Mouse (Mus musculus): ENCODE measurements around the gene Lrrc45.

Gene Lrrc45

DNA sequence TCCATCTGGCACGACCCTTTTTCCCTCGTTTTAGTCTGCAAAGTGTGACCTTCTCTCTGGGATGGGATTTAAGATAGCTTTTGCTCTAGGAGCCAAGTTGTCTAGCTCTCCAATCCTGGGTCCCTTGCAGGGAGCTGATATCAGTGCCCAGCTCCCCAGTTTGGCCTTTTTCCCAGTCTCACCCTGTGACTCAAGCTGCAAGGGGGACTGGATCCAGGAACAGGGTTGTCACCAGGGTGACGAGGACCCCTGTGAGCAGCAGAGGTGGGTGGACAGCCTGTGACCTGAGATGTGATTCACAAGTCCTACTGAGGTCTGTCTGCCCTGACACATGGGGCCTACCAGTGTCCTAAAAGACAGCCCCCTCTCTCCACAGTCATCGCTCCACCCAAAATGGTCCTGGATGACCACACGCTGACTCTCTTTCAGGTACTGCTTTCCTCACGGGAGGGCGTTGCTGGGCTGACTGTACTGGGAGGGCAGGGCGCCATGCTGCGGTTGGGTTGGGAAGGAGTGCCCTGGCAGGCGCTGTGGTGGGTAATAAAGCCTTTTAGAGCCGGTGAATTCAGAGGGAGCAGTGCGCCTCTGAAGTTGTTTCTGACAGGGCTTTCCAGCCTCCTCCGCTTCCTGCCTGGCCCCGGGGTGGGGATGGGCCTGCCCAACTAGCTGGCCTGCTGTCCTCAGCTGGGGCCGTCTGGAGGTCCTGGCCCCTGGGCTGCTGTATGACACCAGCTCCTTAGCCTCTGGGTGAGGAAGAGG, 9.8 kb upstream of the Lrrc45 start:
- no peak for DNase-seq (ENCODE audit: low spot score in 2 of 2)

DNA sequence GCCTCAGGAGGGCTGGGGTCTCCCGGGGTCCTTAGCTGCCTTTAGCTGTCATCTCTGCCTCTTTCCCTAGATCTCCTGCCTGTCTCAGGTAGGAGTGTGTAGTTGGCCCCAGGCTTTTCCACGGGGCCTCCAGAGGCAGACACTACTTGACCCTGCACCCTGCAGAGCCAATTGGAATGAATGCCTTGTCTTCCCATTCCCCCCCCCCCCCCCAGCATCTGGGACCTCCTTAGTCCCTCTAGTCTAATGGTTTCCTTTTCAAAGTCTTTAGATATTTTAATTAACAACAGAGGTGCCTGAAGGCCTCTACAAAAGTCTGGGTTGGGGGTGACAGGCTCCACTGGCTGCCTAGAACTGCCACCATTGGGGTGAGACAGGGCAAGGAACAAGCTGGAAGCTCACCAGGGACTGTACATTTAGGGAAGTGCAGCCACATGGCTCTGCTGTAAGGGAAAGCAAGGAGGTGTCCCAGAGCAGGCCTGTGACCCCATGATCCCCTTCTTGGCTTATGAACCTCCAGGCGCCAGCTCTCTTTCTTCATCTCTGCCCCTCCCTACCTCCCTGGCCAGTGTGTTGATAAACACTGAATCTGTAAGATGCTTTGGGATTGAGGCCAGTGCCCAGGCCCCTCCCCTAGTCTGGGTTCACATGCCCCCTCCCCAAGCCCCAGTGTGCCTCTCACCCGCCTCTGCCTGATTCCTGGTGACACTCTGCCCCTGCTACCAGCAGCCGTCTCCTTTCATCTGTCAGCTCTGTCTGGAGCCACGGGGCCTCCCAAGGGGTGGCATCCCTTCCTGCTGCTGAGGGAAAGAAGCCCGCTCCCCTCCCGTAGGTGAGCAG, 9.0 kb upstream of the Lrrc45 start:
- no peak for DNase-seq (ENCODE audit: low spot score in 2 of 2)

DNA sequence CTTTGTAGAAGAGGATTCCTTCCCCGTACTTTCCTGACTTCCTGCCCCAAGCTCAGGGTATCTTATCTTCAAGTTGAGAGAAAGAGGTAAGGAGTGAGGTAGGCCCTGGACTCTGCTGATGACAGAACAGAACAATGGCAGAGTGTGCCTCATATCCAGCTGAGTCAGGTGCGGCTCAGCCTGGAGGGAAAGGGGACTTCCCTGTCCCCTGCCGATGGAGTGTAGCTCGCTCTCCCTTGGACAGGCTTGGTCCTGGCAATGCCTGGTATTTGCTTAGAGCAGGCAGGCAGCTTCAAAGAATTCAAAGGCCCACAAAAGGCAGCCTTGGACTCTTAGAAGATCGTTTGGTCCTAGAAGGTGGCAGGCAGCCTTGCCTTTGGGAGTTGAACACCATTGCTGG, 7.6 kb upstream of the Lrrc45 start:
- DNase-seq (ENCODE audit: low spot score in 2 of 2) = no peak

DNA sequence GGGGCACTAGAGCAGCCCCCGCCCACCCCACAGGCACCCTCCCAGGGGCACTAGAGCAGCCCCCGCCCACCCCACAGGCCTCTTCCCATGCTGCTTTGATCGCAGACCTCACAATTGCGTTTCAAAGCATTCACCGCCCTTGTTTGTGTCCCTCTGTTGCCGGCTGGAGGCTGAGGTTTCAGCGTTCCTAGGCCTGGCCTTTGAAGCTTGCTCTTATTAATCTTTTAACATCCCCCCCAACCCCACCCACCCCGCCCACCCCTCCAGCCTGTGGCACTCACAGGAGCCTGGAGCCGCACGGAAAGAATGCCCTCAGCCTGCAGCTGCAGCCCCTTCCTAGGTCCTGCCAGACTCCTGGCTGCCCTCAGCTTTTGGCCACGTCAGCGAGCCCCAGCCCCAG, 6.5 kb upstream of the Lrrc45 start:
- DNase-seq (ENCODE audit: low spot score in 2 of 2) = no peak

DNA sequence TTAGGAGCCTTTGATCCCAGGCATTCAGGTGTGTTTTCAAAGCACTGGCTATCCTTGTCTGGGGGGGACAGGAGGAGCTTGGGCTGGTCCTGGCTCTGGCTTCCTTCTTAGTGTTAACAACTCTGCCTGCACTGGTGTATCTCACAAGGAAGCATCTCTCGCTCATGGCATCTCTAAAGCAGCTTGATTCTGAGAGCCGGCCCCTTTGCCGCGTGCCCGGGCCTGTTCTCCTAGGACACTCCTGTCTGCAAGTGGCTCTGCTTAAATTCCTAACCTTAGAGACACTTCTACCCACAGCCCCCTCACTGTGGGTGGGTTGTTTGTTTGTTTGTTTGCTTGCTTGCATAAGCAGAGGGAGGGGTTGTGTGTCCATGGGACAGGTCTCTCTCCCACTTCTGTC, 5.8 kb upstream of the Lrrc45 start:
- DNase-seq (ENCODE audit: low spot score in 2 of 2) = no peak

DNA sequence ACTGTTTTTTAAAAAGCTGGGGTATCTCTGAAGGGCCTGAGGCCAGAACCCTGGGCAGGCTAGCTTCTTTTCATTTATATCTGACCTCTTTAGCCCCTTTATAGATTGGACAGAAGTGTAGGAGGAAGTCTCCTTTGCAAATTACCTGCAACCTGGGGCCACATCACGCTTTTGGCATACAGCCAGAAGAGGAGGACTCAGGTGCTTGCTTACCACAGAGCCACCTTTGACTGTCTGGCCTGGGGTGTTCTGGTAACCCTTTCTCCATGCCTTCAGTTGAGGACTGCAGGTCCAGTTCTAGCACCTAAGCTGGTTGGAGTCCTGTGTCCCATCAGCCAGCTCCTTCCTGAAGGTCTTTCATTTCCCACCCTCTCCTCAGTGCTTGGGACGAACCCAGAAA, 4.2 kb upstream of the Lrrc45 start:
- DNase-seq (ENCODE audit: low spot score in 2 of 2) = no peak

DNA sequence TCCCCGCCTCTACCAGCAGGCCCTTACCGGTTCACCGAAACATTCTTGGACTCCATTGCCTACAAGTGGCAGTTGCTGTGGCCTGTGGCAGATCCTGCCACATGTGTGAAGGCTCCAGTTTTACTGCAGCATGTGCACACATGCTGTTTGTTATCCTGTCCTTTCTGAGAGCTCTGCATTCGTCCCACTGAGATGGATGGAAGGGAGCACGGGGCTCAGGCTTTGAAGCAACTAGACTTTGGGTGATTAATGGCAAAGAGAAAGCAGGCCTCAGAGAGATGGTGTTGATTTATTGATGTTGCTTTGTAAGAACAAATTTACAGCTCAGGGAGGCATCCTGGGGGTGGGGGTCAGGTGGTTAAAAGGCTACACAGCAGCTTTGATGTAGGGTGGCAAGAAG, 3.1 kb upstream of the Lrrc45 start:
- no peak for DNase-seq (ENCODE audit: low spot score in 2 of 2)

DNA sequence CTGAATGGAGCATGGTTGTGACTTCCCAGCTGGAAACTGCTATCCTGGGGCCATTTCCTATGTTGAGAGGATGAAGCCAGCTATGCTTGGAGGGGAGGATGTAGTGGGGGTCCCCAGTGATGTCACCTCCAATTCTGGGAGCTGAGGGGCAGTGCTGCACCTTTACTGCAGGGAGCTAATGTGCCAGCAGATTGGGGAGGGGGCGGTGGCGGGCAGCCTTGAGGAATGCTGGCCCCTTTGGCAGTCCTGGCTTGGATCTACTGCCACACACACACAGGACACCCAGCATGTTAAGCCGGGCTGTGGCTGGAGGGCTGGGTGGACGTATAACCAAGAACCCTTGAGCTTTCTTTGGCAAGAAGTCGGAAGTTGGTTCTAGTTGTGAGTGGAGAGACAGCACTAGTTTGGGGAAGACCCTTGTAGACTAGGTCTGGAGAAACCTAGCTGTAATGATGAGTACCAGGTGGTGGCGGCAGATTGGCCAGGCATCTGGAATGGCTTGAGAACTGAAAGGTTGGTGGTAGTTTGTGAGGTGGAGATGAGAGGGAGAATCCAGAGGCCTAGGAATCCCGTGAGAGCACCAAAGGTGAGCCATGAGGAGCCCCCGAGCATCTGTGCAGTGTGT, 1.6 kb upstream of the Lrrc45 start:
- DNase-seq (ENCODE audit: low spot score in 2 of 2) = no peak

DNA sequence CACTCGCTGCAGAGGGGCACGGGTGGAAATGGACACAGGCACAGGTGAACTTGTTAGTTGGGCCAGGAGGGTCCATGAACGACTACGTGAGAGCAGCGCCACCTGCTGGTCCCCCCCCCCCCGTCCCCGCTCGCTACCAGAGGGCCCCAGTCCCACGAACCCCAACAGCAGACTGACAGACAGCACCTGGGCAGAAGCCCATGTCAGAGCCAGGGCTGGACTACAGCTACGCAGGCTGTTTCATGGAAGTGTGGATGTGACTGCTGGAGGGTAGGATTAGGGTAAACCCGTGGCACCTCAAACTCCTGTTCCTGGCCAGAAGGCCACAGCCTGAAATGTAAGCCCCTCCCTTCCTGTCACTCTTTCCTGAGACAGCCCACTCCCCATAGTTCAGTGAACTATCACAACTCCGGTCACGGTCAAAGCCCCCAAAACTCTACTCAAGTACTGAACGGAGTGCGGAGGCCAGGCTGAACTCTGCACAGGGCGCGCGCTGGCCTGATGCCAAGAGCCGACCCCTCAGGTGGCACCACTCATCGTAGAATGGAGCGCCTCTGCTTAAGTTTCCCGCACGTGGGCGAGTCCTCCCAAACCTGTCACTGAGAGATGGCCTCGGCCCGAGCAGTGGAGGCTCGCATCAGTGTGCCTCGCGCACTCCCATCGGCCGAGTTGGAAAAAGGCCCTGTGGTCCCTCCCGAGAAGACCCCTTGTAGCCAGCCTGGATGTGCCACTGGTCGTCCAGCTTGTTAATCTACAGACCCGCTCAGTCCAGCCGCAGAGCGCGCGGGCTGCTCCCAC, 755 bp upstream of the Lrrc45 start:
- DNase-seq (ENCODE audit: low spot score in 2 of 2) = peak; percentile 58 to 86

DNA sequence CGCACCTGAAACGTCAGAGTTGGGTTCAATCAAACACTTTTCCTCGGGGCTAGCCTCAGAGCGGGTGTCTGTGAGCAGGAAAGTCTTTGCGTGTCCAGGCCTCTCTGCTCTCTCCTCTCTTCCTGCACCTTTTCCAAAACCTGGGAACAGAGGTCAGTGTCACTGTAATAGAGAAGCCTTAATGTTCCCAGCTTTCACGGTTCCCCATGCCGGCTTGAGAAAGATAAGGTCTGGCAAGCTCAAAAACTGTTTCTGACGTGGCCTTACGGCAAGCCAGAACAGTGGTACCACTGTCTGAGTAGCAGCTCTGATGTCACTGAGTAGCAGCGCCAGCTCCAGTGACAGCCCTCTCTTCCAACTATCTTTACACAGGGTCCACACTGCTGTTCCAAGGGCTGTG, 821 bp downstream of the Lrrc45 start:
- no peak for DNase-seq (ENCODE audit: low spot score in 2 of 2)

DNA sequence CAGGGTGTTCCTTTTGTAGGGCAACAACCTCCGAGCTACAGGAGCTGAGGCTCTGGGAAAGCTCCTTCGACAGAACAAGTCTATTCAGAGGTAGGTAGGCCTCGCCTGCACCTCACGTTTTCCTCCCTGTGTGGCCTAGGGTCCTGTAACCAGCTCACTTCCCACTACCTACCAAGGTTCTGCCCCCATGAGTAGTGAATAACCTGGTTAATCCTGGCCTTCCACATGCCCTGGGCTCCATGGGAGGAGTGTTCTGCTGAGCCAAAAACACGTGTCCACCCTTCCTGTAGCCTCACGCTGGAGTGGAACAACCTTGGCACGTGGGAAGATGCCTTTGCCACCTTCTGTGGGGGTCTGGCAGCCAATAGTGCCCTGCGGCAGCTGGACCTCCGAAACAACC, 1.4 kb downstream of the Lrrc45 start:
- no peak for DNase-seq (ENCODE audit: low spot score in 2 of 2)

DNA sequence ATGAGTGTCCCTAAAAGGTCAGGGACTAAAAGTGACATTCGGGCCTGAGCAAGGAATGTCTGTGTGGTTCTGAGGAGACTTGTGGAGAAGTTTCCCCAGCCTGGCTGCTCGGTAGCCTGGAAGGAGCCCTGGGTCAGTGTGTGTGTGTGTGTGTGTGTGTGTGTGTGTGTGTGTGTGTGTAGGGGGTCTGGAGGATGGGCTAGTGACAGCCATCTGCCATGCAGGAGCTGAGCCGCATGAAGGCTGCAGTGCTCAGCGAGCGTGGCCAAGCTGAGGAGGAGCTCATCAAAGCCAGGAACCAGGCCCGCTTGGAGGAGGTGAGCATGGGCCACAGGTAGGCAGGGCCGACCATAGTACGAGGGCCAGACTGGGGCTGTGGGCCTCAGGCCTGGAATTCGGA, 5.5 kb downstream of the Lrrc45 start:
- no peak for DNase-seq (ENCODE audit: low spot score in 2 of 2)

DNA sequence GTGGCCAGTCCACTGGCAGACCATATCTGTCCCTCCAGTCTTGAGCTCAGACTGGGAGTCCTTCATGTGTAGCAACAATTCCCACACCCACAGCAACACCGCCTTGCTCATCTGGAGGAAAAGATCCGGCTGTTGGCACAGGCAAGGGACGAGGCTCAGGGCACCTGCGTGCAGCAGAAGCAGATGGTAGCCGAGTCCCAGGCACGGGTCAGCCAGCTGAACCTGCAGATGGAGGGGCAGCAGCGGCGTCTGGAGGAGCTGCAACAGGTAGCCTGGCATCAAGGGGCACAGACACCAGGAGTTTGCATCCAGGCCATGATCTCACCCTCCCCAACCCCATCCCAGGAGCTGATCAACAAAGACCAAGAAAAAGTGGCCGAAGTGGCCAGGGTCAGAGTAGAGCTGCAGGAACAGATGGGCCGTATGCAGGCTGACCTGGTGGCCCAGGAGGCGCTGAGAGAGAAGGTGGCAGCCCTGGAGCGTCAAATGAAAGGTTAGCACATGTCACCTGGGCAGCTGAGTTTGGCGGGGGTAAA, 6.2 kb downstream of the Lrrc45 start:
- DNase-seq (ENCODE audit: low spot score in 2 of 2) = no peak

DNA sequence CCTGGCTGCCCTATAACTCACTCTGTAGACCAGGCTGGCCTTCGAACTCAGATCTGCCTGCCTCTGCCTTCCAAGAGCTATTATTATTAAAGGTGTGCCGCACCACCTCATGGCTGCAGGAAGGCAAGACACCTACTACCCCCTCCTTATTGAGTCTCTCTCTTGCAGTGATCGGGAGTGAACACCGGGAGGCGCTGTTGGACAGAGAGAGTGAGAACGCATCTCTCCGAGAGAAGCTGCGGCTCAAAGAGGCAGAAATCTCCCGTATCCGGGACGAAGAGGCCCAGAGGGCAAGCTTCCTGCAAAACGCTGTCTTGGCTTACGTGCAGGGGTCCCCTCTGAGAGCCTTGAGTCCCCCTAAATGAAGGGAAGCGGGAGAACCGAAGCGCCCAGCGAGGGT, 6.7 kb downstream of the Lrrc45 start:
- DNase-seq (ENCODE audit: low spot score in 2 of 2) = peak; percentile 89 to 98

DNA sequence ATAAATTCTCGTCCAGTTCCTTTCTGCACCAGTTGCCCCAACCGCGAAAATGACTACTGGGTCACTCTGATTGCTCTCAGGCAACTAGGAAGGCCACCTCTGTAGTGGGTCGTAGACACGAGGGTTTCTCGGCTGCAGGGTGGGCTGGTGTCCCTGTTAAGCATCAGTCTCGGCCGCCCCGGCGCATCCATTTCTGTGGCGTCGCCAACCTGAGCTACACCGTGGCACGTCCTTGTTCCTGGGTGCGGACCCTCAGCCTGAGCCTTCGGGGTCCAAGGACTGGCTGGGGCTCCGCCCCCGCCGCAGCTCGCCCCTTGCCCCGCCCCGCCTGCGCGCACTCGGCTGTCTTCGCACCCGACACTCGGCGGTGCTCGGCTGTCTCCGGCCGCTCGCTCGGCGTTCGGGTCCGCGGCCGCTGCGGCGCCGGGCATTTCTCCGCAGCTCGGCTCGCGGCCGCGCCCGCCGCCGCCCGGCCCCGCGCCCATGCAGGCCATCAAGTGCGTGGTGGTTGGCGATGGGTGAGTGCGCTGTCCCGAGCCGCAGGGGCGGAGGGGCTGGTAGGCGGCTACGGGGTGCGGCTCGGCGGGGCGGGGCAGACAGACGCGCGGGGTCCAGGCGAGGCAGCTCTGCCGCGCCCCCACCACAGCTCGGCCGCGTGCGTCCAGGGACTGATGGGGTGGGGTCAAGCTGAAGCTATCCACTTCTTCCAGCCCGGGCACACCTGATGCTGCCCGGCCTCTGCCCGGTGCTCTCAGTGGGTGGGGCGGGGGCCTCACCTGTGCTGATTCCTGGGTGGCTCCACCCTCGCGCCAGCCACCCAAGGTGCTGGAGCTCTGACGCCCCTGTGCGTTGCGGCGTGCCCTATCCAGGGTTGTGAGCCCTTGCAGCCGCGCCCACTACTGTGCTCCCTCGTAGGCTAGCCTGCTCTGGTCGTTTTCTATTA, 7.7 kb downstream of the Lrrc45 start, which contains the start of gene Rac3:
Gene Rac3 (plus strand): TSS at position 347 of the 943 bp plus-strand sequence.
- DNase-seq (ENCODE audit: low spot score in 2 of 2) = peak in 1 of 2 experiments; percentile 70

DNA sequence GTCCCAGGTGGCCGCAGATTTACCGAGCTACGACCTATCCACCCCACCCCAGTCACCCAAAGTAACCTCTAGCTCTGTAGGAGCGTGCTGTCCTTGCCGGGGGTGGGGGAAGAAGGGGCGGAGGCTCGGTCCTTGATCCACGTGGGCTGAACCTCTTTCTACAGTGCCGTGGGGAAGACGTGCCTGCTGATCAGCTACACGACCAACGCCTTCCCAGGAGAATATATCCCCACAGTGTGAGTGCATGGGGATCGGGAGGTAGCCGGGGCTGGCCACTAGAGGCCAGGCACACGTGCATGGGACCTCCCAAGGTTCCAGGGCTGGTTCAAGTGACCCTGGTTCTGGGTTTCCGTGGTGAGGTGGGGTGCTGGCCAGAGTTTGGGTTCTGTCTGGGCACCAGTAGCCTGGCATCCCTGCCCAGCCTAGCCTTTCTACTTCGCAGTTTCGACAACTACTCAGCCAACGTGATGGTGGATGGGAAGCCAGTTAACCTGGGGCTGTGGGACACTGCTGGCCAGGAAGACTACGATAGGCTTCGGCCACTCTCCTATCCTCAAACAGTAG, 8.4 kb downstream of the Lrrc45 start:
- DNase-seq (ENCODE audit: low spot score in 2 of 2) = no peak

DNA sequence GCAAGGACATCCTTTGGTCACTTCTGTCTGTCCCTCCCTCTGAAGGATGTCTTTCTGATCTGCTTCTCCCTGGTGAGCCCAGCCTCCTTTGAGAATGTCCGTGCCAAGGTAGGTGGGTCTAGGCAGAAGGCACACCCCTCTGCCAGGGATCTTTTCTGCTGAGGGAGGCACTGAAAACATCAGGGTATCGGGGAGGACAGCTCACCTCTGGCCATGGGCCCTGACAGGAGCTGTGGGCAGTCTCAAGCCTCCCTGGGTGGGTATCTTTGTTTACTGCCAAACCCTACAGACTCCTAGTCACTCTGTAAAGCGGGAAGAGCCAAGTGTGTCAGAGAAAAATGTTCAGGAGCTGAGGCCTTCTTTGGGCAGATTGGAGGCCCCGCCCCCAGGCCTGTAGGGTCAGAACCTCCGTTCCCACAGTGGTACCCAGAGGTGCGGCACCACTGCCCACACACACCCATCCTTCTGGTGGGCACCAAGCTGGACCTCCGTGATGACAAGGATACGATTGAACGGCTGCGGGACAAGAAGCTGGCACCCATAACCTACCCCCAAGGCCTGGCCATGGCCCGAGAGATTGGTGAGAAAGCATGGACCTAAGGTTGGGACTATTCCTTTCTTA, 9.1 kb downstream of the Lrrc45 start:
- DNase-seq (ENCODE audit: low spot score in 2 of 2) = peak in 1 of 2 experiments; percentile 63

DNA sequence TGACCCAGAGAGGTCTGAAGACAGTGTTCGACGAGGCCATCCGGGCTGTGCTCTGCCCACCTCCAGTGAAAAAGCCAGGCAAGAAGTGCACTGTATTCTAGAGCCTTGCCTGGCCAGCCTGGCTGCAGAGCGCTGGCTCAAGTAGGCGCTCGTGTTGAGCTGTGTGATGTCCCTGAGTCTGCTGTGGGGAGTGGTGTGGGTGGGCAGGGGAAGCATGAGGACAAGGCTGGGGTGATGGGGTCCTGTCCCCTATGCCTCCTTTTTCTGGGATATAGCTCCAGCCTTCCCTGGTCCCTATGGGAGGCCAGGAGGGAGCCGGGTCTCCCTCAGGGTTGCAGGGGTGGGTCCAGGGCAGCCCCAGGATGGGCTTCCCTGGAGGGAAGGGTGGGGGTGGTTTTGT, 9.8 kb downstream of the Lrrc45 start:
- DNase-seq (ENCODE audit: low spot score in 2 of 2) = peak in 1 of 2 experiments; percentile 56

Data from spleen, postnatal 4 days (tissue).